Mouse (Mus musculus): Measurements from ENCODE around the gene Akap7.

DNA sequence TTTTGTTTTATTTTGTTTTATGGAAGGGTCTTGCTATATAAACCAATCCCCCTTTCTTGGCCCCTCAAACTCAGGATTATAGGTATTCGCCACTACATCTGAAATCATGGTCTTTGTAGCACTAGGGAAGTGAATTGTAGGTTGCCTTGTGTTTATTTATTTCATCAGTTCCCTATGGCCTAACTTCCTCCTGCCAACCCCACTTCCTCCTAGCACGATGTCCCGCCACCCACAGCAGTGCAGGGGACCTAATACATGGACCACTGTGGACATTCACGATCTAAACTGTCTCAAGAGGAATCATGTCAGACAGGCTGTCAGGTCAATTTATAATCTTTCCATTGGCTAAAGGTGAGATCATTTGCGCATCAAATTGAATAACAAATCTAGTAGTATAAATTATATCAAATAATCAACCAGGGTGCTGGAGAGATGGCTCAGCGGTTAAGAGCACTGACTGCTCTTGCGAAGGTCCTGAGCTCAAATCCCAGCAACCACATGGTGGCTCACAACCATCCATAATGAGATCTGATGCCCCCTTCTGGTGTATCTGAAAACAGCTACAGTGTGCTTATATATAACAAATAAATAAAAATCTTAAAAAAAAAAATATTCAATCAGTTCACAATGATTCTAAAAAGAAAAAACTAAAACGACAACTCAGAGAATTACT, 23.1 kb downstream of the Akap7 start:
- TF ChIP-seq EP300 (optimal IDR thresholded peaks at IDR 0.05) (no peak), CTCF (IDR thresholded peaks at IDR 0.05; ENCODE audit: low read depth) (peak; percentile 36; the same call in 1 of the 2 replicates)

All from stomach, postnatal 0 days (tissue).